Mouse (Mus musculus) 3134 (cell line): ENCODE measurements around the gene Midn.

Source experiments
- DNase-seq: peaks from one replicate; pipeline ENCODE4 v3.0.0-alpha.2; 2011; ENCODE audit warnings: low spot score; ENCODE audit not compliant: insufficient read length; ENCODE audit errors: extremely low read depth

Midn gene

GRCm38 (mm10) chr10:80142530-80142925, 5.5 kb upstream of the Midn start:
- DNase-seq: no peak

GRCm38 (mm10) chr10:80143664-80144063, 4.4 kb upstream of the Midn start:
- DNase-seq: no peak

GRCm38 (mm10) chr10:80144159-80144558, 3.9 kb upstream of the Midn start:
- no peak for DNase-seq

- peak; percentile 58 for DNase-seq
Measured at GRCm38 (mm10) chr10:80144864-80145838, 2.9 kb upstream of the Midn start.

GRCm38 (mm10) chr10:80145896-80146295, 2.2 kb upstream of the Midn start:
- DNase-seq: no peak

GRCm38 (mm10) chr10:80146568-80147011, 1.5 kb upstream of the Midn start:
- peak; percentile 19 for DNase-seq

- no peak for DNase-seq
Measured at GRCm38 (mm10) chr10:80147146-80147718, 840 bp upstream of the Midn start.

- DNase-seq: peak; percentile 95
Measured at GRCm38 (mm10) chr10:80148610-80149290, 678 bp downstream of the Midn start.

GRCm38 (mm10) chr10:80149291-80150225, 1.5 kb downstream of the Midn start:
- peak; percentile 98 for DNase-seq

GRCm38 (mm10) chr10:80150226-80151210, 2.4 kb downstream of the Midn start:
- peak; percentile 61 for DNase-seq

- DNase-seq: peak; percentile 75
Measured at GRCm38 (mm10) chr10:80151211-80152034, 3.4 kb downstream of the Midn start.

GRCm38 (mm10) chr10:80152071-80152872, 4.2 kb downstream of the Midn start:
- peak; percentile 76 for DNase-seq

- peak; percentile 76 for DNase-seq
Measured at GRCm38 (mm10) chr10:80152873-80153260, 4.8 kb downstream of the Midn start.

- DNase-seq: peak; percentile 21
Measured at GRCm38 (mm10) chr10:80153713-80154112, 5.6 kb downstream of the Midn start.

- DNase-seq: peak; percentile 12
Measured at GRCm38 (mm10) chr10:80154384-80154783, 6.3 kb downstream of the Midn start.

GRCm38 (mm10) chr10:80155277-80155676, 7.2 kb downstream of the Midn start:
- no peak for DNase-seq

- no peak for DNase-seq
Measured at GRCm38 (mm10) chr10:80156002-80156751, 8.1 kb downstream of the Midn start.
